Mouse (Mus musculus) adrenal gland, postnatal 14 days (tissue): ENCODE results near the gene Nipal1. TPM values are rescaled to one million over a fixed set of nuclear protein-coding genes. Genes with fewer than 3 reads are reported as not detected.

Experiments
- total RNA-seq: library from RNA; stranded (reverse); gene quantifications from 2 replicates; pipeline ENCODE4 v1.2.3, GENCODE M21; 2021

The Nipal1 gene
- total RNA-seq, 1 experiment from 2014 or later: 2.5 TPM

Other genes with a start within 250 kb of the Nipal1 start
- gene Corin, start 143.3 kb upstream of the Nipal1 start, total RNA-seq: 0.11 and 0.26 TPM in 2 replicates
- gene Nfxl1, start 88.1 kb upstream of the Nipal1 start, total RNA-seq: 12.5 and 12.7 TPM in 2 replicates
- not detected in 2 replicates for gene Zar1, start 66.5 kb upstream of the Nipal1 start, total RNA-seq
- 1.3 and 2.9 TPM in 2 replicates for gene Gm5868, start 60.2 kb upstream of the Nipal1 start, total RNA-seq
- 0.23 TPM in 1 of 2 replicates, not detected in the other for gene Cnga1, start 3.5 kb upstream of the Nipal1 start, total RNA-seq
- 2.3 TPM in 1 of 2 replicates, not detected in the other for gene Txk, start 105.0 kb downstream of the Nipal1 start, total RNA-seq
- 3.3 and 4.8 TPM in 2 replicates for gene Tec, start 220.7 kb downstream of the Nipal1 start, total RNA-seq